Mouse (Mus musculus) MEL (cell line): Measurements from ENCODE around the gene Abhd4. TPM values are rescaled to one million over a fixed set of nuclear protein-coding genes. Genes with fewer than 3 reads are reported as not detected.

Experiments used
- DNase-seq: peaks from one replicate; pipeline ENCODE4 v3.0.0; 2011; ENCODE audit warnings: low read depth, low spot score
- H3K27ac ChIP-seq: 2 replicates; pipeline ENCODE4 v1.5.1; 2012; ENCODE audit warnings: low read depth, mild to moderate bottlenecking, control low read depth, low read length, moderate library complexity; ENCODE audit not compliant: control insufficient read depth
- H3K27me3 ChIP-seq, 2 experiments: fragments of 150-350 bp in 1 of 2; sonication (generic) in 1 of 2; 2 replicates each; pipeline ENCODE4 v1.6.1; 2012; ENCODE audit warnings: low read length in 2 of 2, mild to moderate bottlenecking in 2 of 2, improper control_type of control experiment in 1 of 2, moderate library complexity in 1 of 2; ENCODE audit not compliant: insufficient read depth in 2 of 2, control insufficient read depth in 1 of 2
- H3K36me3 ChIP-seq, 2 experiments: 2 replicates each; pipeline ENCODE4 v1.6.1; 2012 to 2014; ENCODE audit warnings: low read length in 2 of 2, improper control_type of control experiment in 1 of 2, inconsistent platforms in 1 of 2, mild to moderate bottlenecking in 1 of 2; ENCODE audit not compliant: insufficient read depth in 2 of 2, control insufficient read depth in 1 of 2
- H3K4me1 ChIP-seq, 2 experiments: fragments of 150-350 bp in 1 of 2; sonication (generic) in 1 of 2; 2 replicates each; pipeline ENCODE4 v1.6.1; 2012; ENCODE audit warnings: low read length in 2 of 2, improper control_type of control experiment in 1 of 2, mild to moderate bottlenecking in 1 of 2; ENCODE audit not compliant: insufficient read depth in 2 of 2, control insufficient read depth in 1 of 2
- H3K4me3 ChIP-seq, 2 experiments: fragments of 150-350 bp in 1 of 2; sonication (generic) in 1 of 2; 2 replicates each; pipeline ENCODE4 v1.5.1; 2012; ENCODE audit warnings: low read depth in 2 of 2, low read length in 2 of 2, mild to moderate bottlenecking in 2 of 2, moderate library complexity in 2 of 2, control low read depth in 1 of 2, improper control_type of control experiment in 1 of 2; ENCODE audit not compliant: control insufficient read depth in 1 of 2, insufficient read depth in 1 of 2
- H3K79me2 ChIP-seq: 2 replicates; pipeline ENCODE4 v1.6.1; 2012; ENCODE audit warnings: mild to moderate bottlenecking, low read length, moderate library complexity; ENCODE audit not compliant: control insufficient read depth, poor library complexity, insufficient read depth
- H3K9ac ChIP-seq: 2 replicates; pipeline ENCODE4 v1.6.1; 2012; ENCODE audit warnings: low read depth, mild to moderate bottlenecking, control low read depth, low read length, moderate library complexity; ENCODE audit not compliant: control insufficient read depth, poor library complexity, severe bottlenecking
- H3K9me3 ChIP-seq: fragments of 150-350 bp; sonication (generic); replicated peaks from 2 replicates; pipeline ENCODE4 v1.6.1; 2012; ENCODE audit warnings: mild to moderate bottlenecking, low read length, improper control_type of control experiment, moderate library complexity; ENCODE audit not compliant: insufficient read depth
- BHLHE40 ChIP-seq: IDR thresholded peaks from 2 replicates; pipeline ENCODE4 v1.6.1; 2012; ENCODE audit warnings: low read depth, mild to moderate bottlenecking, inconsistent platforms, low read length, improper control_type of control experiment, borderline replicate concordance
- CHD1 ChIP-seq: IDR thresholded peaks from 2 replicates; pipeline ENCODE4 v1.6.1; 2012; ENCODE audit warnings: low read depth, mild to moderate bottlenecking, inconsistent platforms, low read length, improper control_type of control experiment
- CHD2 ChIP-seq: IDR thresholded peaks from 2 replicates; pipeline ENCODE4 v1.6.1; 2011; ENCODE audit warnings: low read length, improper control_type of control experiment
- GABPA ChIP-seq: IDR thresholded peaks from 2 replicates; pipeline ENCODE4 v1.6.1; 2012; ENCODE audit warnings: low read depth, mild to moderate bottlenecking, inconsistent platforms, low read length, improper control_type of control experiment, moderate library complexity
- HCFC1 ChIP-seq: IDR thresholded peaks from 2 replicates; pipeline ENCODE4 v1.6.1; 2012; ENCODE audit warnings: low read depth, mild to moderate bottlenecking, inconsistent platforms, low read length, improper control_type of control experiment, moderate library complexity
- JUND ChIP-seq: IDR thresholded peaks from 2 replicates; pipeline ENCODE4 v1.6.1; 2011; ENCODE audit warnings: low read depth, mild to moderate bottlenecking, improper control_type of control experiment, low read length
- KAT2A ChIP-seq: conservative IDR thresholded peaks from 2 replicates; pipeline ENCODE4 v1.6.1; 2012; ENCODE audit warnings: low read depth, low read length, improper control_type of control experiment, inconsistent platforms
- MAZ ChIP-seq: IDR thresholded peaks from 2 replicates; pipeline ENCODE4 v1.6.1; 2012; ENCODE audit warnings: low read depth, mild to moderate bottlenecking, inconsistent platforms, low read length, improper control_type of control experiment
- MEF2A ChIP-seq: IDR thresholded peaks from 2 replicates; pipeline ENCODE4 v1.6.1; 2014; ENCODE audit warnings: low read depth, mild to moderate bottlenecking, inconsistent platforms, low read length, improper control_type of control experiment; ENCODE audit not compliant: poor library complexity, insufficient replicate concordance, severe bottlenecking; ENCODE audit errors: extremely low read depth
- MXI1 ChIP-seq: IDR thresholded peaks from 2 replicates; pipeline ENCODE4 v1.6.1; 2011; ENCODE audit warnings: mild to moderate bottlenecking, low read depth, low read length, improper control_type of control experiment
- MYC ChIP-seq: IDR thresholded peaks from 2 replicates; pipeline ENCODE4 v1.6.1; 2011; ENCODE audit warnings: low read depth, mild to moderate bottlenecking, low read length, improper control_type of control experiment, moderate library complexity
- NRF1 ChIP-seq: IDR thresholded peaks from 2 replicates; pipeline ENCODE4 v1.6.1; 2014; ENCODE audit warnings: low read depth, mild to moderate bottlenecking, inconsistent platforms, low read length, improper control_type of control experiment, moderate library complexity; ENCODE audit not compliant: poor library complexity, insufficient read depth, severe bottlenecking
- POLR2A ChIP-seq, 2 experiments: IDR thresholded peaks; 2 replicates each; pipeline ENCODE4 v1.6.1; 2011 to 2012; ENCODE audit warnings: low read length in 2 of 2, mild to moderate bottlenecking in 2 of 2, control low read depth in 1 of 2, improper control_type of control experiment in 1 of 2, low read depth in 1 of 2, moderate library complexity in 1 of 2; ENCODE audit not compliant: control insufficient read depth in 1 of 2, insufficient read depth in 1 of 2, poor library complexity in 1 of 2
- POLR2AphosphoS2 ChIP-seq: IDR thresholded peaks from 2 replicates; pipeline ENCODE4 v1.6.1; 2011; ENCODE audit warnings: low read length, improper control_type of control experiment
- RAD21 ChIP-seq: IDR thresholded peaks from 2 replicates; pipeline ENCODE4 v1.6.1; 2011; ENCODE audit warnings: mild to moderate bottlenecking, low read depth, low read length, improper control_type of control experiment
- RCOR1 ChIP-seq: IDR thresholded peaks from 2 replicates; pipeline ENCODE4 v1.6.1; 2012; ENCODE audit warnings: low read depth, mild to moderate bottlenecking, inconsistent platforms, low read length, improper control_type of control experiment
- SIN3A ChIP-seq: IDR thresholded peaks from 2 replicates; pipeline ENCODE4 v1.6.1; 2012; ENCODE audit warnings: low read length, improper control_type of control experiment, inconsistent platforms
- TCF12 ChIP-seq: IDR thresholded peaks from 2 replicates; pipeline ENCODE4 v1.6.1; 2014; ENCODE audit warnings: low read depth, mild to moderate bottlenecking, inconsistent platforms, low read length, improper control_type of control experiment, moderate library complexity
- UBTF ChIP-seq: IDR thresholded peaks from 2 replicates; pipeline ENCODE4 v1.6.1; 2012; ENCODE audit warnings: low read depth, mild to moderate bottlenecking, inconsistent platforms, low read length, improper control_type of control experiment, moderate library complexity, borderline replicate concordance; ENCODE audit not compliant: insufficient read depth
- ZMIZ1 ChIP-seq: IDR thresholded peaks from 2 replicates; pipeline ENCODE4 v1.6.1; 2012; ENCODE audit warnings: low read depth, mild to moderate bottlenecking, inconsistent platforms, low read length, improper control_type of control experiment, moderate library complexity
- ZNF384 ChIP-seq: IDR thresholded peaks from 2 replicates; pipeline ENCODE4 v1.6.1; 2012; ENCODE audit warnings: low read depth, mild to moderate bottlenecking, inconsistent platforms, low read length, improper control_type of control experiment
- polyA plus RNA-seq, 2 experiments: library from polyadenylated mRNA; stranded (reverse) in 1 of 2; unstranded in 1 of 2; fragments of >175 nt in 1 of 2; fragments of >200 nt in 1 of 2; gene quantifications; 2 replicates each; pipeline versions ENCODE4 v1.2.1 to v1.2.4; 2012; ENCODE audit warnings: low replicate concordance in 2 of 2, low read depth in 1 of 2; ENCODE audit not compliant: insufficient read length in 2 of 2, insufficient read depth in 1 of 2, missing spikeins in 1 of 2
- total RNA-seq: library from RNA; depleted of rRNA; stranded (reverse); fragments of 300-350 nt; gene quantifications from 2 replicates; pipeline ENCODE4 v1.2.3, GENCODE M21; 2012

Abhd4 gene
- total and polyA plus RNA-seq, 3 experiments: 13.1 to 32.0 TPM; not detected in 1

- DNase-seq: no peak
These were observed 13.4 kb upstream of the Abhd4 start for GRCm38 (mm10) chr14:54240542-54240941.

GRCm38 (mm10) chr14:54244183-54244582 lies 9.8 kb upstream of the Abhd4 start:
- no peaks in the 10 kb centered on the region for H3K27me3 ChIP-seq
- TF ChIP-seq KAT2A (no peak), RCOR1 (no peak), MAZ (no peak), HCFC1 (no peak), NRF1 (no peak), TCF12 (no peak), UBTF (no peak), RAD21 (no peak), POLR2A (IDR thresholded peaks at IDR 0.05; ENCODE audit: control insufficient read depth in 1 of 2, insufficient read depth in 1 of 2, low read depth in 1 of 2, low read length in 2 of 2, poor library complexity in 1 of 2) (no peak)
- H3K4me3 ChIP-seq: no peak overlapping the region
- no peak for DNase-seq
- H3K27ac ChIP-seq: no peak overlapping the region
- peaks cover 0 to 7% of the 10 kb centered on the region in 2 experiments; a peak in 3 of 4 replicates for H3K4me1 ChIP-seq
- peaks cover 34% of the 10 kb centered on the region for H3K79me2 ChIP-seq
- H3K9ac ChIP-seq: no peak overlapping the region
- peaks cover 10 to 18% of the 10 kb centered on the region in 2 experiments for H3K36me3 ChIP-seq
- H3K9me3 ChIP-seq: no peaks in the 10 kb centered on the region

More at GRCm38 (mm10) chr14:54240542-54240941, 13.4 kb upstream of the Abhd4 start:
- H3K36me3 ChIP-seq: peaks cover 2 to 14% of the 10 kb centered on the region in 2 experiments; a peak in 2 of 4 replicates
- H3K9me3 ChIP-seq: no peaks in the 10 kb centered on the region
- peaks cover 17% of the 10 kb centered on the region; the same call in 1 of the 2 replicates for H3K79me2 ChIP-seq
- no peaks in the 10 kb centered on the region for H3K27me3 ChIP-seq
- H3K9ac ChIP-seq: no peak overlapping the region
- no peak overlapping the region for H3K4me3 ChIP-seq
- no peak overlapping the region for H3K27ac ChIP-seq
- peaks cover 0 to 5% of the 10 kb centered on the region in 2 experiments; a peak in 1 of 4 replicates for H3K4me1 ChIP-seq
- TF ChIP-seq CHD2: no peak
- no peak for TF ChIP-seq MEF2A
- TF ChIP-seq GABPA: no peak
- TF ChIP-seq RCOR1: no peak
- TF ChIP-seq SIN3A: no peak
- no peak for TF ChIP-seq JUND
- no peak for TF ChIP-seq POLR2A (IDR thresholded peaks at IDR 0.05; ENCODE audit: control insufficient read depth in 1 of 2, insufficient read depth in 1 of 2, low read depth in 1 of 2, low read length in 2 of 2, poor library complexity in 1 of 2)
- no peak for TF ChIP-seq BHLHE40
- no peak for TF ChIP-seq MXI1
- TF ChIP-seq MYC: no peak
- TF ChIP-seq NRF1: no peak
- TF ChIP-seq POLR2AphosphoS2: no peak
- TF ChIP-seq CHD1: no peak
- no peak for TF ChIP-seq RAD21
- TF ChIP-seq ZMIZ1: no peak
- no peak for TF ChIP-seq ZNF384
